Mouse (Mus musculus) C2C12 (cell line): ENCODE measurements at regions not wholly inside any gene's neighbourhood (a gene's known extent, or its start where the extent isn't known, plus 50 kb on each side); places are given as distances from the start of the nearest gene placed in this dataset.

ENCODE experiments used
- H3K27me3 ChIP-seq: one replicate; pipeline ENCODE4 v1.6.1; 2011; ENCODE audit not compliant: control insufficient read depth, insufficient read depth, insufficient read length
- H3K36me3 ChIP-seq: one replicate; pipeline ENCODE4 v1.6.1; 2011; ENCODE audit not compliant: control insufficient read depth, insufficient read depth
- H3K4me3 ChIP-seq: one replicate; pipeline ENCODE4 v1.5.1; 2011; ENCODE audit warnings: mild to moderate bottlenecking, control low read depth; ENCODE audit not compliant: poor library complexity, insufficient read depth, severe bottlenecking
- H3K79me2 ChIP-seq: one replicate; pipeline ENCODE4 v1.6.1; 2011; ENCODE audit not compliant: control insufficient read depth, insufficient read depth
- H3K79me3 ChIP-seq: one replicate; pipeline ENCODE4 v1.6.1; 2011; ENCODE audit warnings: low read depth, control low read depth
- H3ac ChIP-seq: one replicate; pipeline ENCODE3; 2011; ENCODE audit warnings: low read depth; ENCODE audit not compliant: control insufficient read depth, insufficient read length
- CEBPB ChIP-seq: IDR thresholded peaks from one replicate; pipeline ENCODE4 v1.6.1; 2011; ENCODE audit warnings: low read depth, mild to moderate bottlenecking, control low read depth, moderate library complexity
- CTCF ChIP-seq: IDR thresholded peaks from one replicate; pipeline ENCODE4 v1.5.1; 2011; ENCODE audit not compliant: control insufficient read depth, insufficient read depth, insufficient read length
- FOSL1 ChIP-seq: IDR thresholded peaks from one replicate; pipeline ENCODE4 v1.8.0; 2011; ENCODE audit warnings: mild to moderate bottlenecking, low read length; ENCODE audit not compliant: poor library complexity, insufficient read depth, severe bottlenecking
- MAX ChIP-seq: IDR thresholded peaks from one replicate; pipeline ENCODE4 v1.6.1; 2011; ENCODE audit warnings: mild to moderate bottlenecking, control low read depth
- MYOD1 ChIP-seq: IDR thresholded peaks from one replicate; pipeline ENCODE4 v1.6.1; 2011; ENCODE audit warnings: low read depth; ENCODE audit not compliant: control insufficient read depth, insufficient read length
- MYOG ChIP-seq: IDR thresholded peaks from one replicate; pipeline ENCODE4 v1.6.1; 2011; ENCODE audit not compliant: control insufficient read depth, insufficient read length; ENCODE audit errors: extremely low read depth
- USF1 ChIP-seq: IDR thresholded peaks from one replicate; pipeline ENCODE4 v1.6.1; 2011; ENCODE audit warnings: low read depth, mild to moderate bottlenecking, control low read depth, moderate library complexity

- no peaks in the 10 kb centered on the region for H3K36me3 ChIP-seq
- H3K4me3 ChIP-seq = no peak overlapping the region
- H3K79me3 ChIP-seq = no peaks in the 10 kb centered on the region
- no peaks in the 10 kb centered on the region for H3K27me3 ChIP-seq
- no peak overlapping the region for H3ac ChIP-seq
- no peak for TF ChIP-seq FOSL1
- TF ChIP-seq MYOG = no peak
- TF ChIP-seq USF1 = no peak
- TF ChIP-seq CTCF = no peak
- TF ChIP-seq CEBPB = no peak
- TF ChIP-seq MYOD1 = no peak
- no peak for TF ChIP-seq MAX
- no peaks in the 10 kb centered on the region for H3K79me2 ChIP-seq
Measured at GRCm38 (mm10) chr11:24307601-24308252, 229.9 kb downstream of the Bcl11a start.

DNA sequence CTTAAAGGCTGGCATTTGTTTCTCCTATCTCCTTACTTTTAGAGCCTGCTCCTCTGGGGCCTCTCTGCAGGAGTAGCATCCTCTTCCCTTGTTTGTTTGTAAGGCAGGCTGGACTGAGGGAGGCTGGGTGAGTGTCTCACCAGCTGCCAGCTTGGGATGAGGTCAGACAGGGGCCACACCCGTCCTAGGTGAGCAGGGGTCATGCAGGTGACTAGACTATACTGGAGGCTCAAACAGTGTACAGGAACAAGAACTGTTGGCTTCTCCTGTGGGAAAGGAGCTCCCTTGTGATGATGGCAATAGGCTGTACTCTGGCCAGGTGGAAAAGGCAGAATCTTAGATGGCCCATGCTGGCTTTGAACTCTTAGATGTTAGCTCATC lies 230.4 kb downstream of the Bcl11a start:
- Histone ChIP-seq H3K4me3 (no peak overlapping the region), H3ac (no peak overlapping the region), H3K27me3 (no peaks in the 10 kb centered on the region), H3K36me3 (no peaks in the 10 kb centered on the region), H3K79me2 (no peaks in the 10 kb centered on the region), H3K79me3 (no peaks in the 10 kb centered on the region)
- TF ChIP-seq USF1 (no peak), MYOG (no peak), MAX (no peak), CEBPB (no peak), MYOD1 (no peak), CTCF (no peak), FOSL1 (no peak)

DNA sequence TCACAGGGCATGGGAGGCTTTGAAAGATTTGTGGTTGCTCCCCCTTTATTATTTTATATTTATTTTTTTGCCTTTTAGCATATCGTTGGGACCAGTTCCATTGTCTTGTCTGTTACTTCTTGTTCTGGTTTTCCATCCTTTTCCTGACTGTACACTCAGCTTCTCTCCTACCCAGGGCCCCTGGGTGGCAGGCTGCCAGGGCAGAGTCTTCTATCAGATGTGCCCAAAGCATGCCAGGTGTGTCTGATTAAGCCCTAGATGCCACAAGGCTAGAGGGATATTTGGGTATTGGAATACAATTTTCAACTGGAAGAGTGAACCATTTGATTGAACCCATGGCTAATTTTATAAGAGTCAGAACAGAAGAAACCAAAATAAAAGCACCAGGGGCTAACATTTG lies 236.2 kb downstream of the Bcl11a start:
- Histone ChIP-seq H3K4me3 (no peak overlapping the region), H3K36me3 (no peaks in the 10 kb centered on the region), H3ac (no peak overlapping the region), H3K79me3 (no peaks in the 10 kb centered on the region), H3K27me3 (no peaks in the 10 kb centered on the region), H3K79me2 (no peaks in the 10 kb centered on the region)
- TF ChIP-seq CEBPB = no peak
- TF ChIP-seq MYOD1 = no peak
- TF ChIP-seq MYOG = no peak
- no peak for TF ChIP-seq MAX
- no peak for TF ChIP-seq FOSL1
- TF ChIP-seq CTCF = no peak
- TF ChIP-seq USF1 = no peak

- H3K4me3 ChIP-seq = no peak overlapping the region
- H3K79me2 ChIP-seq = no peaks in the 10 kb centered on the region
- H3ac ChIP-seq = no peak overlapping the region
- no peaks in the 10 kb centered on the region for H3K27me3 ChIP-seq
- H3K36me3 ChIP-seq = no peaks in the 10 kb centered on the region
- no peaks in the 10 kb centered on the region for H3K79me3 ChIP-seq
- TF ChIP-seq FOSL1 (no peak), MYOD1 (no peak), USF1 (no peak), MYOG (no peak), CTCF (no peak), CEBPB (no peak), MAX (no peak)
Measured at GRCm38 (mm10) chr11:24315582-24315981, 237.7 kb downstream of the Bcl11a start.

- no peaks in the 10 kb centered on the region for H3K79me2 ChIP-seq
- no peak overlapping the region for H3K4me3 ChIP-seq
- no peak for TF ChIP-seq USF1
- TF ChIP-seq MAX = no peak
- TF ChIP-seq CTCF = no peak
- TF ChIP-seq FOSL1 = no peak
- TF ChIP-seq MYOG = no peak
- TF ChIP-seq CEBPB = no peak
- TF ChIP-seq MYOD1 = no peak
Measured at GRCm38 (mm10) chr11:24316198-24316597, 238.3 kb downstream of the Bcl11a start.

DNA sequence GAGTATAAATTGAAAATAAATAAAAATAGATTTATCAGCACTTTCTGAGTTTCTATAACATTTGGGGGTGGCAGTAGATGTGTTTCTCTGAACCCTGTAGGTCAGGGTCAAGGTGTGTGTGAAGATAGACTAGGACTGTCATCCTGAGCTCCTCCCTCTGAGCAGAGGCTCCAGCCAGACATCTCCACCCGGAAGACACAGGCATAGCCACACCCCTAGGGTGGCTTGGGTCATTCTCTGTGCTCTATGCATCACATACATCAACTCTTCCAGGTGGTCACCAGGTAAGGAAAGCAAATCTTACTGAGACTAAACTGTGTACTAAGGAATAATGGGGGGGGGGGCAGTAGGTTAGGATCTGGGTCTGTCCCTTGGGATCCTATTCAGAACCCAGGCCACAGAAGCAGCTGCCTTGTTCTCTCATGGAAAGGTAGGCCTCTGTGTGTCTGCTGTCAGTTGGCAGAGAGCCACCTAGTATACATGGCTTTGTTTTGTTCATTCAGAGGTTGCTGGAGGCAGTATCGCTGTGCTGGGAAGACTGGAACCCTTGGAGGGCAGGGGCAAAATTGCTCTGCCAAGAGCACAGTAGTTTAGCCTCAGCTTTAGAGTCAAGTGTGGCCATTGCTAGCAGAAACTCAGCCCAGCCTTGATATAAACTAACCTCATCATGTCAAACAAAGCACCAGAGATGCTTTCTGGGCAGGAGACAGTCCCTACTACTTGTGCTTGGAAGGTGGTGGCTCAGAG lies 240.3 kb downstream of the Bcl11a start:
- TF ChIP-seq MYOD1 (no peak), USF1 (no peak), CEBPB (no peak), CTCF (no peak), FOSL1 (no peak), MYOG (no peak), MAX (no peak)
- H3K4me3 ChIP-seq = no peak overlapping the region
- H3ac ChIP-seq = no peak overlapping the region
- no peaks in the 10 kb centered on the region for H3K79me2 ChIP-seq
- H3K79me3 ChIP-seq = no peaks in the 10 kb centered on the region
- H3K36me3 ChIP-seq = no peaks in the 10 kb centered on the region
- H3K27me3 ChIP-seq = no peaks in the 10 kb centered on the region

More at GRCm38 (mm10) chr11:24316198-24316597, 238.3 kb downstream of the Bcl11a start:
- H3K79me3 ChIP-seq = no peaks in the 10 kb centered on the region
- H3K36me3 ChIP-seq = no peaks in the 10 kb centered on the region
- H3ac ChIP-seq = no peak overlapping the region
- H3K27me3 ChIP-seq = no peaks in the 10 kb centered on the region
